Mouse (Mus musculus) megakaryocyte, embryonic 14.5 days (primary cell): ENCODE measurements around the gene Rnf26. TPM values are rescaled to one million over a fixed set of nuclear protein-coding genes. Genes with fewer than 3 reads are reported as not detected.

Source experiments
- H3K27me3 ChIP-seq: replicated peaks from 2 replicates; pipeline ENCODE3; 2012; ENCODE audit warnings: inconsistent platforms
- H3K36me3 ChIP-seq: replicated peaks from 2 replicates; pipeline ENCODE3; 2012; ENCODE audit warnings: low read length, inconsistent platforms, mixed read lengths
- H3K4me1 ChIP-seq: 2 replicates; pipeline ENCODE4 v1.6.1; 2012; ENCODE audit warnings: inconsistent platforms
- H3K4me3 ChIP-seq: replicated peaks from 2 replicates; pipeline ENCODE3; 2012; ENCODE audit warnings: moderate library complexity, mild to moderate bottlenecking, inconsistent platforms
- H3K9me3 ChIP-seq: 2 replicates; pipeline ENCODE4 v1.6.1; 2012; ENCODE audit warnings: inconsistent platforms
- FLI1 ChIP-seq: IDR thresholded peaks from 2 replicates; pipeline ENCODE4 v1.6.1; 2012; ENCODE audit warnings: low read length, inconsistent platforms, mixed read lengths
- GATA1 ChIP-seq: IDR thresholded peaks from 3 replicates; pipeline ENCODE4 v1.6.1; 2012; ENCODE audit warnings: mixed read lengths, low read length, inconsistent platforms, borderline replicate concordance
- polyA plus RNA-seq: library from polyadenylated mRNA; stranded (reverse); fragments of >175 nt; gene quantifications from 2 replicates; pipeline ENCODE4 v1.2.3, GENCODE M21; 2012; ENCODE audit warnings: low replicate concordance; ENCODE audit not compliant: insufficient read depth

Rnf26 gene
- polyA plus RNA-seq, 1 experiment: 22.2 TPM

GRCm38 (mm10) chr9:44134851-44135730, 21.8 kb upstream of the Rnf26 start:
- Histone ChIP-seq H3K27me3 (peaks cover 82% of the 10 kb centered on the region), H3K9me3 (no peaks in the 10 kb centered on the region), H3K4me1 (peaks cover 76% of the 10 kb centered on the region), H3K36me3 (peaks cover 8% of the 10 kb centered on the region), H3K4me3 (peak overlapping the region; percentile 88)
- no peak for TF ChIP-seq FLI1
- TF ChIP-seq GATA1: no peak

- Histone ChIP-seq H3K4me3 (peak within 1 kb of the TSS; percentile 88), H3K36me3 (peaks cover 1% of the 10 kb centered on the region), H3K9me3 (no peaks in the 10 kb centered on the region), H3K27me3 (peaks cover 87% of the 10 kb centered on the region), H3K4me1 (peaks cover 78% of the 10 kb centered on the region)
- TF ChIP-seq GATA1 (no peak), FLI1 (no peak)
These were observed 21.0 kb upstream of the Rnf26 start, which contains the start of gene Mcam for GRCm38 (mm10) chr9:44134101-44134850. Gene Mcam (plus strand): TSS chr9:44134469.

GRCm38 (mm10) chr9:44133287-44133686, 20.0 kb upstream of the Rnf26 start:
- Histone ChIP-seq H3K4me3 (no peak overlapping the region), H3K36me3 (no peaks in the 10 kb centered on the region), H3K4me1 (peaks cover 76% of the 10 kb centered on the region), H3K27me3 (peaks cover 94% of the 10 kb centered on the region), H3K9me3 (no peaks in the 10 kb centered on the region)
- TF ChIP-seq FLI1 (no peak), GATA1 (no peak)

- Histone ChIP-seq H3K27me3 (peaks cover 92% of the 10 kb centered on the region), H3K9me3 (no peaks in the 10 kb centered on the region), H3K4me3 (no peak overlapping the region), H3K36me3 (no peaks in the 10 kb centered on the region), H3K4me1 (peaks cover 75% of the 10 kb centered on the region)
- TF ChIP-seq FLI1 (no peak), GATA1 (no peak)
These were observed 18.9 kb upstream of the Rnf26 start for GRCm38 (mm10) chr9:44132200-44132599.

DNA sequence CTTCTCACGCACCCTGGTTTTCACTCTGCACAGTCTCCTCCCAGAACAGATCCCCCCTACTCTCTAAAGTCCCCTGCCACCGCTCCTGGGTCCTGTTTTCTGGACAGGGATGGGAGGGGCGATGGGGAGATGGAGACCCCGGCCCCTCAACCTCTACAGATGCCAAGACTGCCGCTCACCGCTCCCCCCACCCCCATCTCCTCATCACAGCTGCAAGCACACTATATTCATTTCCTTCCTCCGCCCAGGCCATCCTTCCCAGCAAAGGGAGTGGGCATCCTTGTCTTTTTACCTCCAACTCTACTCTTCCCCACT, 17.9 kb upstream of the Rnf26 start:
- Histone ChIP-seq H3K4me3 (no peak overlapping the region), H3K9me3 (no peaks in the 10 kb centered on the region)

DNA sequence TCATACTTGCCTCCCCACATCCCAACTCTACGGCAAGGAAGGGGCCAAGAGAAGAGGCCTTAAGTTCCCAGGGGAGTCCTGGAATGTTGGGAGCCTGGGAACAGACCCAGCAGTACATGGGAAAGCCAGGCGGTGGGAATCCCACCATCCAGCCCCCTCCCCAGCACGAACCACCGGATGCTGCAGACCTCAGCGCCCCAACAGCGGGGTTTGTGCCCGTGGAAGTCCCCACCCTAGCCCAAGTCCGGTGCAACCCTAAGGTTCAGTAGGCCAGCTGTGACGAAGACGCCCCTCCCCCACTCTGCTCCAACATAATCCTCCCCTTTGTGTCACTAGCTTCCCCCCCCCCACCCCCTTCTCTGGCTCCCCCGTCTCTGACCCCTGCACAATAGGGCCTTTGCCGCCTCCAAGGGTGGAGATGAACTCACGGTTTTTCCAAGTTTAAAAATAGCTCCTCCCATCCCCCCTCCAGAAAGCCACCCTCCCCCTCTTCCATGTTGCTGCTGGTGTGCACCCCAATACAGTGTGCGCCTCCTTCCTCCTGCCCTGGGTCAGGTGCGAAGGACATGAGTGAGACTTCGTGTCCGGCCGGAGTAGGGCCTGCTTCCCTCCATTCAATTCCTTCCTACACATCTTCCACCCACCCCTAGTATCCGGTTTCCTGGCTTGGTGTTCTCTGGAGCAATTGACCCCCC, 17.4 kb upstream of the Rnf26 start:
- Histone ChIP-seq H3K4me1 (peaks cover 76% of the 10 kb centered on the region), H3K27me3 (peaks cover 77% of the 10 kb centered on the region), H3K9me3 (no peaks in the 10 kb centered on the region), H3K4me3 (peak overlapping the region; percentile 86), H3K36me3 (no peaks in the 10 kb centered on the region)
- TF ChIP-seq GATA1 (no peak), FLI1 (no peak)

More for the DNA sequence above, 17.9 kb upstream of the Rnf26 start:
- TF ChIP-seq GATA1 (no peak), FLI1 (no peak)
- Histone ChIP-seq H3K36me3 (no peaks in the 10 kb centered on the region), H3K4me1 (peaks cover 76% of the 10 kb centered on the region), H3K27me3 (peaks cover 82% of the 10 kb centered on the region)

- Histone ChIP-seq H3K9me3 (no peaks in the 10 kb centered on the region), H3K4me1 (peaks cover 73% of the 10 kb centered on the region), H3K4me3 (peak overlapping the region; percentile 86), H3K36me3 (no peaks in the 10 kb centered on the region), H3K27me3 (peaks cover 70% of the 10 kb centered on the region)
- TF ChIP-seq GATA1 (no peak), FLI1 (no peak)
These were observed 16.7 kb upstream of the Rnf26 start for GRCm38 (mm10) chr9:44130034-44130433.

DNA sequence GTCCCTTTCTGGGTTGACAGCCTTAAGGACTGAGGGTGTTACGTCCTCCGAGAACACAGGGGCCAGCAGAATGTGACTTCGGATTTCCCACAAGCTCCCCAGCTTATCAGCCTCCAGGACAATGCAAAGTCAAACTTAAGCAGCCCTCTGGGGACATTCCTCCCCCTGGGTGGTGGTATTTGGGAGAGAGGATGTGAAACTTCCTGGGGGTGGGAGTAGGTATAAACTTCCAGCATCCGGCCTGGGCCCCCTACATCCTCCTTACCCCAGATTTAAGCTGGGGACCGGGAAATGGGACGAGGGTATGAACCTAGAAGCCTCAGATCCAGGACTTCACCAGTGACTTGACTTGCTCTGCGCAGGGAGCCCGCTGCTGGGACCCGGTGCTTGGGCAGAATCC, 16.3 kb upstream of the Rnf26 start:
- no peaks in the 10 kb centered on the region for H3K36me3 ChIP-seq
- H3K27me3 ChIP-seq: peaks cover 66% of the 10 kb centered on the region
- TF ChIP-seq GATA1 (no peak), FLI1 (no peak)
- peaks cover 69% of the 10 kb centered on the region for H3K4me1 ChIP-seq
- H3K4me3 ChIP-seq: peak overlapping the region; percentile 86
- H3K9me3 ChIP-seq: no peaks in the 10 kb centered on the region

DNA sequence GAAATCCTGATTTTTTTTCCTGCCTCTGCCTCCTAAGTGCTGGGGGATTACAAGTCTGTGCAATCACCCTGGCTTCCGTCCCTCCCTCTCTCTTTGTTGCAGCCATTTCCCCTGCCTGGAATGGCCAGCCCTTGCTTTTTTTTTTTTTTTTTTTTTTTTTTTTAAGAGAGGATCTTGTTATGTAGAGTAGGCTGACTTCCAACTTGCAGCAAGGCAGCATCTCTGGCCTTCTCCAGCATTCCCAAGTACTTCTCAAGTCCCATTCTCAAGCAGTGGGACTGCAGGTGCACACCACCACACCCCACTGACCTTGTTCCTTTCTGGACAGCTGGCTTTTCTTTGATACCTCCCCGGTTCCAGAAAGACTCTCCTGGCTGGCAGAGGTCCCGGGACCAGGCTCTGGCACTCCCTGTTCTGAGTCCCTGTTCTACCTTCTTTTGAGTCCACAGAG, 14.1 kb upstream of the Rnf26 start:
- H3K9me3 ChIP-seq: no peaks in the 10 kb centered on the region
- H3K27me3 ChIP-seq: peaks cover 44% of the 10 kb centered on the region
- TF ChIP-seq FLI1: no peak
- no peak for TF ChIP-seq GATA1
- H3K4me3 ChIP-seq: no peak overlapping the region
- no peaks in the 10 kb centered on the region for H3K36me3 ChIP-seq
- peaks cover 51% of the 10 kb centered on the region for H3K4me1 ChIP-seq
